Mouse (Mus musculus): ENCODE data around the gene Snapc2. TPM values are rescaled to one million over a fixed set of nuclear protein-coding genes. Genes with fewer than 3 reads are reported as not detected.

The Snapc2 gene
- polyA plus RNA-seq, 1 experiment from 2014 or later = 65.7 TPM

DNA sequence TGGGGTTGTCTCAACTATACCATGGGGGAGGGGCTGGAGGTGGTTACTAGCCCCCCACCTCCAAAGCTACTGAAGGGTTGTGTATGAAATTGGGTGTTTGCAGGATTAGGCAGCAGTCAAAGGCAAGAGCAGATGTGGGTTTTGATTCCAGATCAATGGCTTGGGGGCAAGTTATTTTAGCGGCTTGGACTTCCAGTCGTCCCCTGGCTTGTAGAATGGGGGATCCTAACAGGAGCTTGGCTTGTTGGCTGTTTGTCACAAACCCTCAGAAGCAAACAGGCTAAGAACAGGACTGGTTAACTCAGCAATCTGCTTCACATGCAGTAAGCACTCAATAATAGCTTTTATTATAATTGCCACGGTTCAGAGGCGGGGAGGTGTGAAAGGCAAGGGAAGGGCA lies 4.5 kb downstream of the Snapc2 start:
- H3K9ac ChIP-seq = peak overlapping the region; percentile 91
- WGBS = 56% methylated on average over 4 of the region's 4 CpGs
- peak overlapping the region; percentile 84; the same call in 1 of the 2 replicates for H3K4me3 ChIP-seq
- H3K4me1 ChIP-seq = peaks cover 41% of the 10 kb centered on the region
- H3K9me3 ChIP-seq = no peaks in the 10 kb centered on the region
- no peaks in the 10 kb centered on the region for H3K27me3 ChIP-seq
- ATAC-seq (ENCODE audit: insufficient number of reproducible peaks, insufficient read depth, low FRiP score, low TSS enrichment, low read depth) = no peak
- H3K36me3 ChIP-seq = peaks cover 59% of the 10 kb centered on the region
- peak overlapping the region; percentile 66 for H3K4me2 ChIP-seq
- H3K27ac ChIP-seq = no peak overlapping the region; the same call in 1 of the 2 replicates

- H3K36me3 ChIP-seq = peaks cover 68% of the 10 kb centered on the region
- peak overlapping the region; percentile 84 for H3K4me3 ChIP-seq
- no peaks in the 10 kb centered on the region for H3K27me3 ChIP-seq
- peak overlapping the region; percentile 91 for H3K9ac ChIP-seq
- H3K27ac ChIP-seq = peak overlapping the region; percentile 85
- H3K9me3 ChIP-seq = no peaks in the 10 kb centered on the region
- peak overlapping the region; percentile 66 for H3K4me2 ChIP-seq
- 2% methylated on average over 35 of the region's 35 CpGs for WGBS
- peaks cover 37% of the 10 kb centered on the region for H3K4me1 ChIP-seq
- peak; percentile 37 for ATAC-seq (ENCODE audit: insufficient number of reproducible peaks, insufficient read depth, low FRiP score, low TSS enrichment, low read depth)
Observed at GRCm38 (mm10) chr8:4258233-4258632, 5.4 kb downstream of the Snapc2 start.

GRCm38 (mm10) chr8:4258678-4259077 lies 5.8 kb downstream of the Snapc2 start:
- peak; percentile 48 for ATAC-seq (ENCODE audit: insufficient number of reproducible peaks, insufficient read depth, low FRiP score, low TSS enrichment, low read depth)
- peak overlapping the region; percentile 66 for H3K4me2 ChIP-seq
- H3K4me3 ChIP-seq = peak overlapping the region; percentile 84
- under 1% methylated on average over 32 of the region's 32 CpGs for WGBS
- H3K4me1 ChIP-seq = peaks cover 35% of the 10 kb centered on the region
- H3K27me3 ChIP-seq = no peaks in the 10 kb centered on the region
- H3K9ac ChIP-seq = peak overlapping the region; percentile 91
- H3K27ac ChIP-seq = peak overlapping the region; percentile 85
- no peaks in the 10 kb centered on the region for H3K9me3 ChIP-seq
- H3K36me3 ChIP-seq = peaks cover 72% of the 10 kb centered on the region

GRCm38 (mm10) chr8:4259125-4259804 lies 6.4 kb downstream of the Snapc2 start, which contains the start of gene Ctxn1:
Gene Ctxn1, minus strand, starts transcription at chr8:4259274.
- H3K36me3 ChIP-seq = peaks cover 77% of the 10 kb centered on the region
- H3K27me3 ChIP-seq = no peaks in the 10 kb centered on the region
- WGBS = 3% methylated on average over 32 of the region's 33 CpGs
- peak within 1 kb of the TSS; percentile 85 for H3K27ac ChIP-seq
- no peaks in the 10 kb centered on the region for H3K9me3 ChIP-seq
- peak within 1 kb of the TSS; percentile 84 for H3K4me3 ChIP-seq
- H3K4me1 ChIP-seq = peaks cover 29% of the 10 kb centered on the region
- H3K9ac ChIP-seq = peak within 1 kb of the TSS; percentile 91
- ATAC-seq (ENCODE audit: insufficient number of reproducible peaks, insufficient read depth, low FRiP score, low TSS enrichment, low read depth) = peak; percentile 92
- H3K4me2 ChIP-seq = peak within 1 kb of the TSS; percentile 66

DNA sequence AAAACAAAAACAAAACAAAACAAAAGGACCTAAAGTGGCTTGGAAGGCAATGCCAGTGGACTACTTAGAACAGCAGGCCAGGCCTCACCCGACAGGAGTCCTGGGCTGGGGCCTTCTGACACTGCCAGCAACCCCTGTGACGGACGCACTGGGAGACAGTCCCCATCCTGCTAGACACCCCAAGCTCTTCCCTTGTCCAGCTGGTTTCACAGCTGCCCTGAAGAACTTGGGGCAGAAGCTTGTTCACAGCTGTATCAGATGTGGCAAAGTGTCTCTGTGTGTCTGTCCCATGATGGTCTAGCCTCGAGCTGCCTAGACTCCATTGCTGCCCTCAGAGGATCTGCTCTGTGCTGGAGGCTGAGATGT lies 6.9 kb downstream of the Snapc2 start:
- H3K27me3 ChIP-seq = no peaks in the 10 kb centered on the region
- peak overlapping the region; percentile 91 for H3K9ac ChIP-seq
- H3K4me3 ChIP-seq = peak overlapping the region; percentile 84; the same call in 1 of the 2 replicates
- H3K27ac ChIP-seq = peak overlapping the region; percentile 85
- no peaks in the 10 kb centered on the region for H3K9me3 ChIP-seq
- 83% methylated on average over 4 of the region's 4 CpGs for WGBS
- H3K4me1 ChIP-seq = peaks cover 26% of the 10 kb centered on the region
- ATAC-seq (ENCODE audit: insufficient number of reproducible peaks, insufficient read depth, low FRiP score, low TSS enrichment, low read depth) = no peak
- H3K36me3 ChIP-seq = peaks cover 77% of the 10 kb centered on the region
- peak overlapping the region; percentile 66; the same call in 1 of the 2 replicates for H3K4me2 ChIP-seq

DNA sequence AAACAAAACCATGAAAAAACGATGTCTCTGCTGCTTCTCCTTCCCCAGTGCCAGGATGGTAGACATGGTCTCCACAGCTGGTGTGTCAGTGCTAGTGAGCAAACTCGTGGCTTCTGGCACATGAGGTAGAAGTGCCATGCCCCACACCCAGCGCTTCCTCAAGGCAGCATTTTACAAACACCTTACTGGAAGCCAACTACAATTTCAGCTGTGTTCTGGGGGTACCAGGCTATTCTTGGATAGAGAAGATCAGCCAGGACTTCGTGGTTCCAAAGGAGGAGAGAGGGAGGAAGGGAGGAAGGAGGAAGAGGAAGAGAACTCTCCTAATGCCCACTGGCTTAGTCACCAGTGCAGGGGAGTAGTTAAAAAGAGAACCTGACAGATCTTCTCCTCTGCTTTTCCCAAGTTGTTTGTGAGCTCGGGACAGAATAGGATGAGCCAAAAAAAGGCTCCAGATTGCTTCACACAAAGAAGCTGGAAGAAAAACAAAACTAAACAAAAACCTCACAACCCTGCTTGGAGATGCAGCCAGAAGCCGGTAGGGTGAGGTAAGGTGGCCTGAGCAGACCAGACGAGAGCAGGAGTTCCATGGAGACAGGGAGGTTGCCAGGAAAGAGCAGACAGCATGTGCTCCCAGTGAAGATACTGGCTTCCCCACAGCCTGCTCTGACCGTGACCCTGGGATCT lies 10.4 kb downstream of the Snapc2 start:
- peaks cover 85% of the 10 kb centered on the region for H3K36me3 ChIP-seq
- no peak for ATAC-seq (ENCODE audit: insufficient number of reproducible peaks, insufficient read depth, low FRiP score, low TSS enrichment, low read depth)

GRCm38 (mm10) chr8:4265160-4265914 lies 12.5 kb downstream of the Snapc2 start:
- H3K9me3 ChIP-seq = no peaks in the 10 kb centered on the region
- H3K4me3 ChIP-seq = no peak overlapping the region
- no peaks in the 10 kb centered on the region for H3K27me3 ChIP-seq
- H3K4me1 ChIP-seq = no peaks in the 10 kb centered on the region
- no peak overlapping the region for H3K9ac ChIP-seq
- no peak overlapping the region for H3K27ac ChIP-seq
- H3K36me3 ChIP-seq = peaks cover 99% of the 10 kb centered on the region
- 89% methylated on average over 15 of the region's 15 CpGs for WGBS
- ATAC-seq (ENCODE audit: insufficient number of reproducible peaks, insufficient read depth, low FRiP score, low TSS enrichment, low read depth) = no peak
- H3K4me2 ChIP-seq = no peak overlapping the region

More for the DNA sequence above, 10.4 kb downstream of the Snapc2 start:
- no peak overlapping the region for H3K4me3 ChIP-seq
- H3K9me3 ChIP-seq = no peaks in the 10 kb centered on the region
- H3K27me3 ChIP-seq = no peaks in the 10 kb centered on the region
- WGBS = 83% methylated on average over 8 of the region's 8 CpGs
- no peak overlapping the region for H3K9ac ChIP-seq
- peaks cover 8% of the 10 kb centered on the region for H3K4me1 ChIP-seq
- no peak overlapping the region for H3K4me2 ChIP-seq
- no peak overlapping the region for H3K27ac ChIP-seq

- Histone ChIP-seq H3K27me3 (no peaks in the 10 kb centered on the region), H3K9ac (no peak overlapping the region), H3K36me3 (peaks cover 95% of the 10 kb centered on the region), H3K4me2 (no peak overlapping the region), H3K4me3 (no peak overlapping the region), H3K9me3 (no peaks in the 10 kb centered on the region), H3K27ac (no peak overlapping the region), H3K4me1 (no peaks in the 10 kb centered on the region)
- ATAC-seq (ENCODE audit: insufficient number of reproducible peaks, insufficient read depth, low FRiP score, low TSS enrichment, low read depth) = no peak
- WGBS = 79% methylated on average over 15 of the region's 15 CpGs
Observed at GRCm38 (mm10) chr8:4267627-4268026, 14.7 kb downstream of the Snapc2 start.

DNA sequence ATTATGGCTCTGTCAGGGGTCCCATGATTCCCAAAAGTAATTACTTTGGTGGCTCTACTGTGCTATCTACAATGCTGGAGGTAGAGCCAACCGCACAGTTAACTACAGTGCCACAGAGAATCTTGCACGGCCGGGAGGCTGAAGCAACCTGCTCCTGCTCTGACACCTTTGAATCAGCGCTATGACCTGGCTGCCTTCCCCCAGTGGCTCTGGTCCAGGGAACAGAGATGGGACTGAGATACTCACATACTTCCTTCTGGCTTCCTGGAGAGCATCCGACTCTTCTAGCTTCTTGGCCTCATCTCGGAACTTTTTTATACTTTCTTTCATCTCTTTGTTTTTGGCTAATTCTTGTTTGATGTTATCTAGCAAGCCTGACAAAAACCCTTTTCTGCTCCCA lies 16.7 kb downstream of the Snapc2 start:
- no peak overlapping the region for H3K27ac ChIP-seq
- H3K27me3 ChIP-seq = no peaks in the 10 kb centered on the region
- H3K4me3 ChIP-seq = no peak overlapping the region
- no peak overlapping the region for H3K9ac ChIP-seq
- H3K4me1 ChIP-seq = peaks cover under 1% of the 10 kb centered on the region
- ATAC-seq (ENCODE audit: insufficient number of reproducible peaks, insufficient read depth, low FRiP score, low TSS enrichment, low read depth) = no peak
- no peak overlapping the region for H3K4me2 ChIP-seq
- 86% methylated on average over 6 of the region's 6 CpGs for WGBS
- H3K36me3 ChIP-seq = peaks cover 89% of the 10 kb centered on the region
- H3K9me3 ChIP-seq = no peaks in the 10 kb centered on the region

DNA sequence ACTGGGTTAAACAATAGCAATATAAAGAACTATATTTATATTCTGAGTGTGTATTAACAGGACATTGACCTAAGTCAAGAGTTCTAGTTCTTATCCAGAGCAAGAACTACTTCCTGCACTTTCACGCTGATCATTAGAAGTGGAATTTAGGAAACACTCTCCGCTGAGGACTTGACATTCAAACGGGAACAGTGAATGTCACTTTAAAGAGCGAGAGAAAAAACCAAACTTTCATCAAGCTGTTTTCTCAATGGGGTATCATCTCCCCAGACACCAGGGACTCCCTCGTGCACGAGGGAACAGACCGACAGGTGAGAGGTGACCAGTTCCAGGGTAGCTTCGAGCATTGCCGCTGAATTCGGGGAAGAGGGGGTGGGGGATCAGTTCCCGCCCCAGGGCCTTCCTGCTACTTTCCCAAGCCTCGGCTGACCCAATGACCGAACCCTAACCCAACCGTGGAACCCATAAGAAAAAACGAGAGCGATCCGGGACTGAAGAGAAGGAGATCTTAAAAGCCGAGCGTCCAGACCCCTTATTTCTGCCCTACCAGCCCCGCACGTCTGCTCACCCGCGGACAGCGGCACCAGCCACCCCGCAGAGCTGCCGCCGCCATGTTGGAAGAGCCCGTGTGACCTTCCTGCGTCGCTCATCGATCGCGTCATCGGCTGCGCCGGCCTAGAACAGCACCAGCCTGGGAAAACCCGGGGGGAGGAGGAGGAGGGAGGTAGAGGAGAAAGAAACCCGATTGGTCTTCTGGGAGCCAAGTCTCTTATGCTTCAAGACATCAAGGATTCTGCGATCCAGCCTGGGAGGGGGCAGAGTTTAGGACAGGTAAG lies 22.6 kb downstream of the Snapc2 start, which contains the start of gene Timm44:
Gene Timm44 (minus strand): TSS at position 639 of the 836 bp plus-strand sequence.
- peaks cover 6% of the 10 kb centered on the region for H3K4me1 ChIP-seq
- ATAC-seq (ENCODE audit: insufficient number of reproducible peaks, insufficient read depth, low FRiP score, low TSS enrichment, low read depth) = peak; percentile 93
- WGBS = under 1% methylated on average over 39 of the region's 39 CpGs
- H3K27me3 ChIP-seq = no peaks in the 10 kb centered on the region
- H3K9me3 ChIP-seq = no peaks in the 10 kb centered on the region
- peak within 1 kb of the TSS; percentile 68 for H3K4me2 ChIP-seq
- peak within 1 kb of the TSS; percentile 84 for H3K9ac ChIP-seq
- H3K27ac ChIP-seq = peak within 1 kb of the TSS; percentile 63
- H3K4me3 ChIP-seq = peak within 1 kb of the TSS; percentile 76
- peaks cover 31% of the 10 kb centered on the region for H3K36me3 ChIP-seq

DNA sequence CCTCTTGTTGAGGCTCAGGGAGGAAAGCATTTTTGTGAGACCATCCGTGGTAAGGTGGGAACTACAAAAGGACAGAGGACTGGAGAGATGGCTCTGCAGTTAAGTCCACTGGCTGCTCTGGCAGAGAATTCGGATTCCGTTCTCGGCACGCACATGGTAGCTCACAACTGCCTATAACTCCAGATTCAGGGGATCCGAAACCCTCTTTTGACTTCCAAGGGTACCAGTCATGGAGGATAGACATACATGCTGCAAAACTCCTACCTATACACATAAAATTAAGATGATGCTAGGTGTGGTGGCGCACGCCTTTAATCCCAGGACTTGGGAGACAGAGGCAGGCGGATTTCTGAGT lies 23.2 kb downstream of the Snapc2 start:
- Histone ChIP-seq H3K4me2 (peak overlapping the region; percentile 68), H3K9ac (peak overlapping the region; percentile 84), H3K4me1 (peaks cover 6% of the 10 kb centered on the region), H3K27me3 (no peaks in the 10 kb centered on the region), H3K27ac (peak overlapping the region; percentile 63), H3K9me3 (no peaks in the 10 kb centered on the region), H3K36me3 (peaks cover 27% of the 10 kb centered on the region), H3K4me3 (peak overlapping the region; percentile 76)
- no peak for ATAC-seq (ENCODE audit: insufficient number of reproducible peaks, insufficient read depth, low FRiP score, low TSS enrichment, low read depth)
- 30% methylated on average over 9 of the region's 9 CpGs for WGBS
